Mouse (Mus musculus): ENCODE data around the gene Egfr.
A peak's percentile ranks its signal among the peaks of the same experiment; 100 is the strongest.

Egfr gene

GRCm38 (mm10) chr11:16781604-16782003, 29.6 kb downstream of the Egfr start:
- DNase-seq: no peak

DNA sequence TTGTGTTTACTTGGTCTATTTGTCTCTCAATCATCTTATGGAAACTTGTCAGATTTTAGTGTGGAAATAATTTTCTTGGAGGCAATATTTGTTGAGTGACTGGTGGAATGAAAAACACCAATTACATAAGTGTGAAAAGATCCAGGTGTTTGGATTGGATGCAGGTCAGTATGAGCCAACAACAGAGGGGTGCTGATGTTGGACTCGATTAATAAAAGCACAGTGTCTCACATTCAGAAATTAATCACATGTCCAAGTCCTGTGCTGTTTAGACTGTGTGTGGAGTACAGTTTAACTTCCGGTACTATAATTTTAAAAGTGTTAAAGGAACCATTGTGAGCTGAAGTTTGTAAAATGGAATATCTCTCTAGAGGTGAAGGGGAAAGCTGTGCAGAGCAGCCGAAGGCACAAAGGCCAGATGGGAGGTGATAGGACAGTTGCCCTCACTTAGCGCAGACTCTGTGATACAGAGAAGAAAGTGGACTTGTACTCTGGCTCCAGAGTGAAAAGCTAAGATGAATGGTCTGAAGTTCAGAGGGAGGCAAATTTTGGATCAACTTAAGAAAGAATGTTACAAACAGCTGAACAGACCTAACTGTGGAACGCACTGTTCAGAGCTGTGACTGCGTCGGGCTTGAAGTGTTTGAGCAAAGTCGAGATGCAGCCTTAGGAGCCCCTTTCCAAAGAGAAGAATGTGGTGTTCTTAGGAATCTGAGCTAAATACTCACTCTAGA, 32.1 kb downstream of the Egfr start:
- peak; percentile 43 for DNase-seq

GRCm38 (mm10) chr11:16792638-16793585, 40.9 kb downstream of the Egfr start:
- DNase-seq: no peak

DNA sequence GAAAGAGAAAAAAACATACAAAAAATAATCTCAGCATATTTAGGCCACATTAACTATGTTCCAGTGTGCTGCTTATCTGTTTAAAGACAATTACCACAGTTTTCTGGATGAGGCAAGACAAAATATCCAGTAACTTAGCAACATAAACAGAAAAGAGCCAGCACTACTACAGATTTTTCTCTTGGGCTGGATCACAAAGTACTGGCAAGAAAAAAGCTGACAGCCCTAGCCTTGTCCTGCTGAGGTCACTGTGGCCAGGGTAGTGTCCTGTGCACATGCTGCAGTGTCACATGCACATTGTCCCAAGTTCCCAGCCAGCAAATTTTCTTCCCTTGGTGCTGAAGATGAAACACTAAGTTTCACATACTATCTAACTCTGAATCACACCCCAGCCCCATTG, 43.0 kb downstream of the Egfr start:
- no peak for DNase-seq

DNA sequence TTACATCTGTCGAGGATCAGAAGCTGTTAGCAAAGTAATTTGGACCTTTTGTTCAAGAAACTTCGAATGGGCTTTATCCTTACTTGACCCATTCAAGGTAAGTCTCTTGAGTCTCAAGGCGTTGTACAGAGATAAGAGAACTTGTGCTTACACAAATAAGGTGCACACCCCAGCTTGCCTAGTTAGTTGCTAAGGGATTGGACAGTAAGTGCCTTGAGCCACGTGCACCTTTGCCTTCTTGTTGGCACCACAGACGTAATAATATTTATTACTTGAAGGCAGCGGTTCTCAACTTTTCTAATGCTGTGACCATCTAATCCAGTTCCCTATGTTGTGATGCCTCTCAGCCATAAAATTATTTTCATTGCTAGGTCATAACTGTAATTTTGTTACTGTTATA, 43.5 kb downstream of the Egfr start:
- no peak for DNase-seq

DNA sequence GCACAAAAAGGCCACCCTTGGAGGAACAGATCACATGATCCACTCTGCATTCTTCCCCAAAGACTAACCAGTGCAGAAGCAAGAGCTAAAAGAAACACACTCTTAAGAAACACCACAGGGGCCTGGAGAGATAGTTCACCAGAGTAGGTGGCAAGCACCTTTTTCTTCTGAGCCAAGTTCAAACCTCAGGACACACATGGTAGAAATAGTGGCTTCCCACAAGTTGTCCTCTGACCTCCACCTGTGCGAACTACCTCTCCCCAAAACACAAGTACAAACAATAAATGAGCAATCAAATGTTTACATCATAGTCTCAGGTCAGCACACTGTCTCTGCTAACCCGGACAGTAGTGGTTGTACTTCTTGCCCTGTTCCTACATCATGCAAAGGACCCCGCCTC, 45.5 kb downstream of the Egfr start:
- DNase-seq: no peak

- no peak for DNase-seq
Measured at GRCm38 (mm10) chr11:16798136-16798535, 46.1 kb downstream of the Egfr start.

DNA sequence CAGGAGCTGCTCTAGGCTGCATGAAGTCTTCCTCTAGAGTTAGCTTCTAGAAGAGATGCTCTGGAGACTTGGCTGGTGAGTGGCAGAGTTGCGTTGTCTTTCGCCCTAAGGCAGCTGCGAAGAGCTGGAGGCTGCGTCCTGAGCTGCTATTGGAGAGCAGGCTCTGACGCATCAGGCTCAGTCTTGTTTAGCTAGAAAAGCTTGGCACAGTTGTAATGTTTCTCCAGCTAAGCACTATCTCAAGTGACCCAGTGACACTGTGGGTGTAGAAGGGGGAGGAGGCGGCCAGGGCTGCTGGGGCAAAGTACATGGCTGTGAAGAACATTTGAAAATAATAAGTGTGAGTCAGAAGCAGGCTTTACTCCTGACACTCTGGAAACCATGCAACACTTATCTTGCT, 48.5 kb downstream of the Egfr start:
- peak; percentile 92 for DNase-seq

GRCm38 (mm10) chr11:16802668-16803067, 50.7 kb downstream of the Egfr start:
- no peak for DNase-seq

GRCm38 (mm10) chr11:16804016-16804415, 52.0 kb downstream of the Egfr start:
- peak; percentile 89 for DNase-seq

DNA sequence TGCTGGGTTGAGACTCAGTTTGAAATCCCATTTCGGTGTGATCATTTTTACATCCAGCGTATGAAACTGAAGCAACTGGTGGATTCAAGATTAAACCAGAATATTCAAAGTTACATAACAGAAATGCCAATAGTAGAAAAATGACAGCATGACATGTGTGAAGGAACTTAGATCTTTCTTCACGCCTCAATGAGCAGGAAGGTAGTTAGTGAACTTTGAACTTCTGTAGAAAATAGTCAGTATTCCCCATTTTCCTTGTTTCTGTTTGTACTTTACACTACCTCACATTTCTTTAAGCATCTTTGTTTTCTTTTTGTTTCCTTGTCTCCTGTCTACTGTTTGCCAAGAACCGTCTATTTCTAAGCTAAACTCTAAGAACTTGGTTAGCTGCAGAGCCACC, 53.9 kb downstream of the Egfr start:
- no peak for DNase-seq

- DNase-seq: no peak
Measured at GRCm38 (mm10) chr11:16809161-16809967, 57.4 kb downstream of the Egfr start.

GRCm38 (mm10) chr11:16810086-16810485, 58.1 kb downstream of the Egfr start:
- DNase-seq: peak; percentile 28

GRCm38 (mm10) chr11:16813298-16813697, 61.3 kb downstream of the Egfr start:
- no peak for DNase-seq

- no peak for DNase-seq
Measured at GRCm38 (mm10) chr11:16816414-16816813, 64.4 kb downstream of the Egfr start.

DNA sequence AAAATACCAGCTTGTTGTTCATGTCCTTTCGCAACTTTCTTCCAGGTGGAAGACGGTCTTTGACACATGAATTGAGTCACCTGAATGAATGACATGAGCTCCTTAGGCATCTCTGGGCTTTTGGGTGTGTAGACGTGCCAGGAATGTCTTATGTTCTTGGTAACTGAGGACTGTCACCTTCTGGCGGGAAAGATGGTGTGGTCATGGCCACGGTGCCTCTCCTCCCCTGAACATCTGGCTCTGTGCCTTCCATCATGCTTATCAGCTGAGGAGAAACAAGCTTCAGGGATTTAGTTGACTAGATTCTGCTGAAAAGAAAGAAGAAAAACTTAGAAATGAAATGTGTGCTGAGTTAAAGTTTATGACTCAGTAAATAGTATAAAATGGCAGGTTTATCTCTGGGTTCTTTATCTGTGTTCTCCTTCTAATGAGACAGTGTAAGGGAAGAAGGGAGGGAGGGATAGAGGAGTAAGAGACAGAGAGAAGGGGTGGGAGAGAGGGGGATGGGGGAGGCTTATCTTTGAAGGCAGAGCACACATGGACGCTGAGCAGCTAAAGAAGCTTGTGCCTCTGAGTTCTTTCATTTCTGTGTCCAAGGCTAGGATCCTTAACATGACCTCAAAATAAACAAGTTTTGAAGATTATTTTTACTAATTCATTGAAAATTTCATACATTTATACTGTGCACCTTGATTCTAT, 65.5 kb downstream of the Egfr start:
- no peak for DNase-seq

DNA sequence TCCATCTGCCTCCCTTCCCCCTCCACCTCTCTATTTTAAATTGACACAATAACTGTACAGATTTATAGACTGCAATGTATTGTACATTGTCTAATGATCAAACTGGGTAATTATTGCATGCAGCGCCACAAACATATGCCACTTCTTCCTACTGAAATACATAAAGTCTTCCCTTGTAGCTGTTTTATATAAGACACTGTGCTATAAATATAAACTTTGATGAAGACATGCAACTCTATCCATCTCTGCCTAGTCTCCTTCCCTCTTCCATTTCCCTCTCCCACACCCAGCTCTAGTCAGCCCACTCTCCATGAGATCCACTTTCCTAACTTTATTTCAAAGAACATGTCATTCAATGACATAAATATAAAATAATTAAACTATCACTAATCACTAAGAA, 67.4 kb downstream of the Egfr start:
- no peak for DNase-seq

DNA sequence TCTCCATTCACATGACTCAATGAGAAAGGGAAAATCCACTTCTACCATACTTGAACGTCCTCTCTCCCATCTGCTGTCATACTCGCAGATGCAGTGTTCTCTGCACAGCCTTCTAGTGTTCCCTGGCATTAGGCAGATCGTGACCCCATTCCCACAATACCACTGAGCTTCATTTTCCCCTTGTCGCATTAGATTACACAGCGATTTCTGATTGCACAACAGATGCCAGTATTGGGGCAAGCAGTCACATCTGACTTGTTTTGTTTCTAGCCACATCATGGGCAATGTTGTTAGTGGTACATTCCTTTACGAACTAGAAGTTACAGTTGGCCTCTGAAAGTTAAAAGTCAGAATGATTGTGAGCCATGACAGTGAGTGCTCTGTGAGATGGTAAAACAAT, 68.1 kb downstream of the Egfr start:
- DNase-seq: no peak

GRCm38 (mm10) chr11:16821668-16822254, 69.8 kb downstream of the Egfr start:
- DNase-seq: no peak

DNA sequence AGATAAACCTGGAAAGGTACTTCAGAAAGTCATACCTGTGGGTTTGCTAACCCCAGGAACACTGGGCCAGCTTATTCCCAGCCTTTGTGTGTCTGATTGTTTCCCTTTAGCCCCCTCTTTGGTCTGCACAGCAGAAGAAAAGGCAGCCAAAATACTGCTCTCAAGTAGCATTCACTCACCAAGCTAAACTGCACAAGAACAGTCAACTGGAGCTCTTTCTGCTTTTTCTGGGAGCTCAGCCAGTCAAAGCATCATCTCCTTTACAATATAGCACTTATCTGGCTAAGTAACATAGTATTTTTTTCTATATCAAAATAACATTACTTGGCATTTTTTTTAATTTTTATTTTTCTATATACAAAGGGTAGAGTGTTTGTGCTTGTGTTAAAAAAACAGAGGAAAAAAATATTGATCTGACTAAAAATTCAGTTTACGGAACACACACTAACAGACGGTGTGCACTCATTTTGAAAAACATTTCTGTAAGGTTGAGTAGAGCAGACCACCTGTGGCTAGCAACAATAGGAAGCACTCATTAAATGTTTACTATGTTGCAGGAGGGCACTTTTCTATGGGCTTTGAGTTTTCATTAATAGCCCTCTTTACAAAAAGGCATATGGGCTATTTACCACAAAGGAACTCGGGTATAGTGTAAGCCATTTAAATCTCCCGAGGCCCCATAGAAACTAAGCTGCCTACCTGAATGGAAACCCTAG, 72.0 kb downstream of the Egfr start:
- DNase-seq: no peak

DNA sequence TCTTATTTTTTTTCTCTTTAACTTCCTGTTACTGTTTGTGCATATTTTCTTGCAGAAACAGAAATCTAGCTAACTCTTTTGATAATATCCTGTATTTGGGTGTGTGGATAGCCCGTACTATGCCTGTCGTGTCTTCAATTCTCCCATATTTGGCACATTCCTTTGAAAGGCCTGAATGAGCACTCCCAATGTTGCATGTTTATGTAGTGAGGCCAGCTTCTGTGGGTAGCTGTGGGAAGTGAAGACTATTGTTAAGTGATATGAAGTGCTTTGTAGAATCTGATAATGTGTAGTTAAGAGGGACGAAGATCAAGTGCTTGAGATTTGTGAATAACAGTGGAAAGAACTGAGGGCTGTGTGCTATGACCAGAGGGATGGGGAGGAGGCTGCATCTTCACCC, 77.5 kb downstream of the Egfr start:
- DNase-seq: no peak

Measured in kidney, adult 11 months (tissue).